8 mouse cellular contexts compared by ENCODE assay signal in genomic region chr6:39462621-39463538, GRCm38 (mm10). TPM values are rescaled to one million over a fixed set of nuclear protein-coding genes. Genes with fewer than 3 reads are reported as not detected.
A peak's percentile ranks its signal among the peaks of the same experiment; 100 is the strongest.
DNase-seq lines count a peak whose midpoint lies in the region; ATAC-seq and TF ChIP-seq lines count a peak whose summit lies in the region.

No protein-coding gene starts in this region.

- H3K9me3 ChIP-seq in hindbrain, embryonic 16.5 days (ENCODE audit: control insufficient read depth, low read length) = peaks cover 3% of the 10 kb centered on the region; the same call in 1 of the 2 replicates

- H3K27ac ChIP-seq in gastrocnemius, adult 2 months = no peak overlapping the region
- H3K27ac ChIP-seq in hindbrain, embryonic 16.5 days (ENCODE audit: low read depth, low read length) = no peak overlapping the region

- H3K36me3 ChIP-seq in hindbrain, embryonic 16.5 days (ENCODE audit: control insufficient read depth, insufficient read depth, low read length) = peaks cover 3% of the 10 kb centered on the region

- peak; percentile 82 for TF ChIP-seq CTCF in gastrocnemius, adult 2 months (IDR thresholded peaks at IDR 0.05)

- 48% methylated on average over 16 of the region's 16 CpGs for WGBS in hindbrain, embryonic 16.5 days

- no peak overlapping the region for H3K4me2 ChIP-seq in hindbrain, embryonic 16.5 days (ENCODE audit: low read length)

- DNase-seq in WW6 (ENCODE audit: low read depth, low spot score) = peak; percentile 52
- peak; percentile 85 to 91 for DNase-seq in cerebellum, postnatal 25 days
- peak; percentile 83 for DNase-seq in gastrocnemius, adult 2 months
- DNase-seq in left cerebral cortex, adult 11 months (ENCODE audit: low spot score) = peak; percentile 67
- peak; percentile 67 for DNase-seq in retina, postnatal 7 days (ENCODE audit: low read depth, low spot score)
- DNase-seq in urinary bladder, adult 2 months (ENCODE audit: low spot score) = peak; percentile 50

- no peaks in the 10 kb centered on the region for H3K27me3 ChIP-seq in hindbrain, embryonic 16.5 days (replicated peaks; ENCODE audit: control insufficient read depth, insufficient read depth, low read length)

- no peaks in the 10 kb centered on the region for H3K4me1 ChIP-seq in hindbrain, embryonic 16.5 days (ENCODE audit: control insufficient read depth, insufficient read depth, low read depth, low read length)

- no peak overlapping the region for H3K9ac ChIP-seq in hindbrain, embryonic 16.5 days (ENCODE audit: low read depth, low read length)

- ATAC-seq in hindbrain, embryonic 16.5 days = peak; percentile 79
- peak; percentile 99 for ATAC-seq in megakaryocyte, adult 5-6 weeks (ENCODE audit: poor library complexity, severe bottlenecking)

- intact Hi-C loops in gastrocnemius, adult 2 months (cut with DNase I) = loop anchor here (1.0 to 2.0 kb wide), 2 partner anchors 99 to 320 kb away; no protein-coding TSS in a partner anchor

- H3K4me3 ChIP-seq in gastrocnemius, adult 2 months = peak overlapping the region; percentile 40
- H3K4me3 ChIP-seq in hindbrain, embryonic 16.5 days (ENCODE audit: low read length) = no peak overlapping the region

RNA-seq across cellular contexts. Expression of gene Mkrn1, which starts 42.6 kb away (rescaled TPM):
- total RNA-seq in gastrocnemius, adult 2 months (2021) = 10 to 100 TPM; 16.0 to 17.8 TPM
- 237 and 243 TPM in 2 replicates for polyA plus RNA-seq in hindbrain, embryonic 16.5 days (2015; fragmentation: Nextera tagmentation; extraction: Ambion mirVana)
- total RNA-seq in megakaryocyte, adult 5-6 weeks (2015) = 108 and 111 TPM in 2 replicates
- 75.5 and 82.8 TPM in 2 replicates for total RNA-seq in megakaryocyte, adult 5-6 weeks (2017)
- 39.2 and 45.7 TPM in 2 replicates for polyA plus RNA-seq in urinary bladder, adult 2 months (2012; rRNA removed)

Comparison
In these comparisons a context has a peak if more than half of its experiments do, and no peak if none do; other contexts are left out.
1. RNA of gene Mkrn1, which starts 42.6 kb away (total RNA-seq): 75.5 to 111 TPM in megakaryocyte, adult 5-6 weeks; 16.0 to 17.8 TPM in gastrocnemius, adult 2 months; every median in the first group is over 4 times any median in the second.
2. Peak in every context shown above with its lines, with median percentiles within 50 percentile points of each other: DNase-seq.